Mouse (Mus musculus) neural tube, embryonic 11.5 days (tissue): Measurements from ENCODE around the gene Thsd4. TPM values are rescaled to one million over a fixed set of nuclear protein-coding genes. Genes with fewer than 3 reads are reported as not detected.
"Not testable (repeated sequence)": the region's sequence is repeated elsewhere in the genome, so short reads cannot be mapped to it uniquely, and the experiment has no call there.

Experiments
- ATAC-seq: fragments of 200-750 bp; cut with Nextera tagmentation; 2 replicates; pipeline ENCODE4 v1.8.0; 2017; ENCODE audit warnings: moderate number of reproducible peaks, mild to moderate bottlenecking, moderate TSS enrichment, moderate library complexity; ENCODE audit not compliant: insufficient read depth, low FRiP score, low TSS enrichment
- DNase-seq: peaks from one replicate; pipeline ENCODE4 v3.0.0-alpha.2; 2015; ENCODE audit warnings: low spot score
- H3K27ac ChIP-seq: fragments of 300-500 bp; sonication (generic); 2 replicates; pipeline ENCODE4 v1.5.1; 2014; ENCODE audit warnings: low read depth, mild to moderate bottlenecking, low read length
- H3K27me3 ChIP-seq: fragments of 300-500 bp; sonication (generic); 2 replicates; pipeline ENCODE4 v1.6.1; 2014; ENCODE audit warnings: mild to moderate bottlenecking, low read length, mixed read lengths; ENCODE audit not compliant: control insufficient read depth, insufficient read depth
- H3K36me3 ChIP-seq: fragments of 300-500 bp; sonication (generic); 2 replicates; pipeline ENCODE4 v1.6.1; 2014; ENCODE audit warnings: mild to moderate bottlenecking, low read length, moderate library complexity, mixed read lengths; ENCODE audit not compliant: control insufficient read depth, insufficient read depth
- H3K4me1 ChIP-seq: fragments of 300-500 bp; sonication (generic); 2 replicates; pipeline ENCODE4 v1.6.1; 2014; ENCODE audit warnings: low read length, mixed read lengths; ENCODE audit not compliant: control insufficient read depth, insufficient read depth
- H3K4me2 ChIP-seq: fragments of 300-500 bp; sonication (generic); 2 replicates; pipeline ENCODE4 v1.6.1; 2014; ENCODE audit warnings: low read depth, mild to moderate bottlenecking, moderate library complexity
- H3K4me3 ChIP-seq: fragments of 300-500 bp; sonication (generic); 2 replicates; pipeline ENCODE4 v1.5.1; 2014; ENCODE audit warnings: low read depth, low read length
- H3K9ac ChIP-seq: fragments of 300-500 bp; sonication (generic); 2 replicates; pipeline ENCODE4 v1.6.1; 2014; ENCODE audit warnings: mild to moderate bottlenecking, low read length
- H3K9me3 ChIP-seq: fragments of 300-500 bp; sonication (generic); 2 replicates; pipeline ENCODE4 v1.6.1; 2016; ENCODE audit warnings: low read length; ENCODE audit not compliant: control insufficient read depth
- WGBS: fragments of 180-500 bp; shearing (Covaris S2); extraction: QIAGEN DNeasy Blood & Tissue Kit; methylation state at CpG from one replicate; pipeline ENCODE4 v1.1.7; 2014; 5-methylcytosine and 5-hydroxymethylcytosine counted together
- polyA plus RNA-seq: library from polyadenylated mRNA; unstranded; fragments of >200 nt; fragmentation: Nextera tagmentation; extraction: Ambion mirVana; gene quantifications from 2 replicates; pipeline ENCODE4 v1.2.1, GENCODE M21; 2014

Thsd4 gene
- polyA plus RNA-seq, 1 experiment from 2014 or later = 5.4 TPM

DNA sequence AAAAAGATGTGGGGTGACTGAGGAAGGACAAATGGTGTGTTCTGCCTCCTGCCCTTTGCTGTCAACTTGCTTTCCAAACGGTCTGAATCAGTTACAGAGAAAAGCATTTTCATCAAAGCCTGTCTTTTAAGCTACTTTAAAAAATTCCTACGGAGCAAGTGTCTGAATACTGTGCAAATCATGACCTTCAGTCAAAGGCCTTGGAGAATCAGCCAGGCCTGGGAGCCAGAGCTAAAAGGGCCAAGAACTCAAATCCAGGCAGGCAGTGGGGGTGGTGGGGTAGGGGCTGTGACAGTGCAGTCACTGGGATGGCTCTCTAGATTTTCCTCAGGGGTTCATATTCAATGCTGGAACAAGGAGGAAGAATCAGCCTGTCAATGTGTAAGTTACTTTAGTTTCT is 540.7 kb downstream of the Thsd4 start:
- no peak overlapping the region for H3K4me2 ChIP-seq
- no peaks in the 10 kb centered on the region for H3K27me3 ChIP-seq
- H3K27ac ChIP-seq = no peak overlapping the region
- H3K4me1 ChIP-seq = no peaks in the 10 kb centered on the region
- no peaks in the 10 kb centered on the region for H3K9me3 ChIP-seq
- no peak overlapping the region for H3K9ac ChIP-seq
- ATAC-seq (no peak), DNase-seq (no peak)
- WGBS = 78% methylated on average over 2 of the region's 2 CpGs
- H3K4me3 ChIP-seq = no peak overlapping the region
- H3K36me3 ChIP-seq = no peaks in the 10 kb centered on the region

DNA sequence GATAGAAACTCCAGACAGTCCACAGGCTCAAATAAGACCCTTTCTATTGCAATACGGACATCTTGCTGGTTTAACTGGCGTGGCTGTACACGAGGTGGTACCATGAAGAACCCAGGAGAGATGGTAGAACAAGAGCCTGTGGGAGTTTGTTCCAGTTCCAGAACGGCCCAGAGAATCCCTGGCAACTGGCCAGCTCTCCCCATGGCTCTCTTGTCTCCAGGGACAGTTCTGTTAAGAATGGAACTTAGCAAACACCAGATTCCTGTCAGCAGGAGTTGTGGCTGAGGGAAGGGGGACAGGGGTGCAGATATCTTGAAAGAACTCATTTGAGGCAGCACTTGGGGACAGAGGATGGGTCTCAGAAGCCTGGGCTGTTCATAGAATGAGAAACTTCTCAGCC is 550.6 kb downstream of the Thsd4 start:
- no peak for DNase-seq
- Histone ChIP-seq H3K9ac (no peak overlapping the region), H3K4me1 (no peaks in the 10 kb centered on the region), H3K4me2 (no peak overlapping the region), H3K9me3 (no peaks in the 10 kb centered on the region), H3K36me3 (no peaks in the 10 kb centered on the region), H3K27ac (no peak overlapping the region), H3K27me3 (no peaks in the 10 kb centered on the region), H3K4me3 (no peak overlapping the region)
- WGBS = 80% methylated on average over 4 of the region's 4 CpGs
- no peak for ATAC-seq

DNA sequence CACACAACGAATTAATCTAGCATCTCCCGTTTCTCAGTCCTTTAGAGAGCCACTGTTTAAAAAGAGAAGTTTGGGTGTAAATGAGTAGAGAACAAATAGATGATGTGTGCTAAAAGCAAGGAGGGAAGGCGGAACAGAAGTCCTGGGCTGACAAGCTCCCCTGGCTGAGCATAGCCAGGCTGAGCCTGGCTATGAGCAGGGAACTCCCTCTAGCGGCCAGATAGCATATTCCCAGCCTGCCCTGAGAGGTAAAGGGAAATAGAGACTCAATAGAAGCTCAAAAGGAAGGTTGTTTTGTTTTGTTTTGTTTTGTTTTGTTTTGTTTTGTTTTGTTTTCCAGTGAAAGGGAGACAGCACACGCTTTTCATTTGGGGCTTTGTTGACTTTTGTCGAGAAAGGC is 552.5 kb downstream of the Thsd4 start:
- Histone ChIP-seq H3K27ac (no peak overlapping the region), H3K36me3 (no peaks in the 10 kb centered on the region), H3K4me1 (no peaks in the 10 kb centered on the region), H3K4me3 (no peak overlapping the region), H3K4me2 (no peak overlapping the region), H3K9ac (no peak overlapping the region), H3K27me3 (no peaks in the 10 kb centered on the region), H3K9me3 (no peaks in the 10 kb centered on the region)
- DNase-seq = peak; percentile 67
- no peak for ATAC-seq
- WGBS = 35% methylated on average over 6 of the region's 6 CpGs

DNA sequence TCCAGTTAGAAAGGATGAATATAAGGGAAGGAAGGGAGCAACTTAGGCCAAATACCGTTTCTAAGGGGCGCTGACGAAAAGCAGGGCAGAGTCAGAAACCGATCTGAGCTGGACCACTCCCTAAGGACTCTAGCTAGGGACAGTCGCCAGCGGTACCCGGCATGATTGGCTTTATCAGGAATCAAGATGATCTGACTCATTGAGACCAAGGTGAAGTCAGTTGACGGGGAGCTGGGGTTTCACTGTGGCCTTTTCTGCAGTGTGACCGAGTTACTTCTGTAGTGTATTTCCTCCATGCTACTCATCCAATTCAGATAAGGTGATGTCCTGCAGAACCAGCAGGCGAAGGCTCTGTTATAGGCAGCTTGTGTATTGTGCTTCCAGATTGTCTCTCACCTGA is 556.8 kb downstream of the Thsd4 start:
- WGBS = 85% methylated on average over 10 of the region's 10 CpGs
- H3K27me3 ChIP-seq = no peaks in the 10 kb centered on the region
- DNase-seq = no peak
- H3K36me3 ChIP-seq = no peaks in the 10 kb centered on the region
- H3K4me3 ChIP-seq = no peak overlapping the region
- no peaks in the 10 kb centered on the region for H3K4me1 ChIP-seq
- ATAC-seq = no peak
- no peak overlapping the region for H3K9ac ChIP-seq
- H3K4me2 ChIP-seq = no peak overlapping the region
- H3K9me3 ChIP-seq = no peaks in the 10 kb centered on the region
- H3K27ac ChIP-seq = no peak overlapping the region

DNA sequence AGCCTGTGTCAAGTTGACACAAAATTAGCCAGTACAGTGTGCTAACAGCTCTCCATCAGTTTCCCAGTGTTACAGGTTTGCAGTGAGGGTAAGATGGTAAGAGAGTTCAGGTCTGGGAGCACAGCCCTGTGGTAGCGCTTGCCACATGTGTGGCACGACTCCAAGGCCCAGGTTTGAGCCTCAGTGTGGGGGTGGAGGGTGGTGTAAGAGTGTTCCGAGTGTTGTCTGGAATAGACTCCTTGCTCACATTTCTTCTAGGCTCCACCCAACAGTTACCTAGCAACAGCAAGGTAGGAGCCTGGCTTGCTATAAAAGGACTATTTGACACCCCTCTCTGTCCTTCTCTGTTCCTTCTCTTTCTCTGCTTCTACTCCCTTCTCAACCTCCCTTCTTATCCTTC is 557.5 kb downstream of the Thsd4 start:
- WGBS = 72% methylated on average over 3 of the region's 3 CpGs
- H3K27ac ChIP-seq = no peak overlapping the region
- ATAC-seq = no peak
- no peaks in the 10 kb centered on the region for H3K9me3 ChIP-seq
- H3K4me1 ChIP-seq = no peaks in the 10 kb centered on the region
- H3K9ac ChIP-seq = no peak overlapping the region
- no peak for DNase-seq
- no peaks in the 10 kb centered on the region for H3K27me3 ChIP-seq
- no peak overlapping the region for H3K4me2 ChIP-seq
- no peak overlapping the region for H3K4me3 ChIP-seq
- no peaks in the 10 kb centered on the region for H3K36me3 ChIP-seq

GRCm38 (mm10) chr9:59961201-59961955 is 560.5 kb downstream of the Thsd4 start:
- no peaks in the 10 kb centered on the region for H3K27me3 ChIP-seq
- DNase-seq (no peak), ATAC-seq (no peak)
- H3K9me3 ChIP-seq = no peaks in the 10 kb centered on the region
- H3K4me1 ChIP-seq = no peaks in the 10 kb centered on the region
- H3K36me3 ChIP-seq = no peaks in the 10 kb centered on the region
- no peak overlapping the region for H3K4me3 ChIP-seq
- H3K4me2 ChIP-seq = no peak overlapping the region
- no peak overlapping the region for H3K9ac ChIP-seq
- 61% methylated on average over 14 of the region's 14 CpGs for WGBS
- H3K27ac ChIP-seq = no peak overlapping the region

DNA sequence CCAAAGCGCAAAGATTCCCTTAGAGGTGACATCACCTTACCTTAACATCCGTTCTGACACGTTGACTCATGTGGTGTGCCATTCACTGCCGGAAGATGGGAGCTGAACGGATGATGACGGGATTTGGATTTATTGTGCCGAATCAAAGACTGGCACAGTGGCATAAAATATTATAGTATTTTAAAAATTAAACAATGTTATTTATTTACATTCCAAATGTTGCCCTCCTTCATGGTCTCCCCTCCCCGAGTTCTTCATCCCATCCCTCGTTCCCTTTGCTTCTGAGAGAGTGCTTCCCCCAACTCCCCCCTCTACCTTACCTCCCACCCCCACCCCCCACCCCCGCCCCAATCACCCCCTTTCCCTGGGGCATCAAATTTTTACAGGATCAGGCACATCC is 561.3 kb downstream of the Thsd4 start, which contains the start of gene Nr2e3:
Gene Nr2e3 (minus strand): TSS at position 101 of the 400 bp plus-strand sequence.
- Histone ChIP-seq H3K4me2 (no peak within 1 kb of the TSS), H3K27ac (no peak within 1 kb of the TSS), H3K36me3 (no peaks in the 10 kb centered on the region), H3K4me1 (no peaks in the 10 kb centered on the region), H3K9me3 (no peaks in the 10 kb centered on the region), H3K27me3 (no peaks in the 10 kb centered on the region), H3K4me3 (no peak within 1 kb of the TSS), H3K9ac (no peak within 1 kb of the TSS)
- ATAC-seq (no peak), DNase-seq (no peak)
- 90% methylated on average over 10 of the region's 10 CpGs for WGBS

- DNase-seq (peak; percentile 92), ATAC-seq (peak; percentile 55; the same call in 1 of the 2 replicates)
- Histone ChIP-seq H3K9ac (no peak overlapping the region), H3K27ac (no peak overlapping the region), H3K9me3 (no peaks in the 10 kb centered on the region), H3K4me2 (no peak overlapping the region), H3K4me3 (no peak overlapping the region), H3K4me1 (no peaks in the 10 kb centered on the region), H3K27me3 (no peaks in the 10 kb centered on the region), H3K36me3 (no peaks in the 10 kb centered on the region)
- WGBS = 4% methylated on average over 8 of the region's 8 CpGs
Observed at GRCm38 (mm10) chr9:59959276-59959675, 562.6 kb downstream of the Thsd4 start.

GRCm38 (mm10) chr9:59958115-59958514 is 563.7 kb downstream of the Thsd4 start:
- 52% methylated on average over 1 of the region's 1 CpGs for WGBS
- H3K4me1 ChIP-seq, H3K9ac ChIP-seq, DNase-seq, H3K4me2 ChIP-seq, H3K36me3 ChIP-seq, ATAC-seq, H3K4me3 ChIP-seq, H3K9me3 ChIP-seq, H3K27ac ChIP-seq, H3K27me3 ChIP-seq: not testable (repeated sequence)
